Mouse (Mus musculus): Measurements from ENCODE around the gene Adgra3.

Gene Adgra3

DNA sequence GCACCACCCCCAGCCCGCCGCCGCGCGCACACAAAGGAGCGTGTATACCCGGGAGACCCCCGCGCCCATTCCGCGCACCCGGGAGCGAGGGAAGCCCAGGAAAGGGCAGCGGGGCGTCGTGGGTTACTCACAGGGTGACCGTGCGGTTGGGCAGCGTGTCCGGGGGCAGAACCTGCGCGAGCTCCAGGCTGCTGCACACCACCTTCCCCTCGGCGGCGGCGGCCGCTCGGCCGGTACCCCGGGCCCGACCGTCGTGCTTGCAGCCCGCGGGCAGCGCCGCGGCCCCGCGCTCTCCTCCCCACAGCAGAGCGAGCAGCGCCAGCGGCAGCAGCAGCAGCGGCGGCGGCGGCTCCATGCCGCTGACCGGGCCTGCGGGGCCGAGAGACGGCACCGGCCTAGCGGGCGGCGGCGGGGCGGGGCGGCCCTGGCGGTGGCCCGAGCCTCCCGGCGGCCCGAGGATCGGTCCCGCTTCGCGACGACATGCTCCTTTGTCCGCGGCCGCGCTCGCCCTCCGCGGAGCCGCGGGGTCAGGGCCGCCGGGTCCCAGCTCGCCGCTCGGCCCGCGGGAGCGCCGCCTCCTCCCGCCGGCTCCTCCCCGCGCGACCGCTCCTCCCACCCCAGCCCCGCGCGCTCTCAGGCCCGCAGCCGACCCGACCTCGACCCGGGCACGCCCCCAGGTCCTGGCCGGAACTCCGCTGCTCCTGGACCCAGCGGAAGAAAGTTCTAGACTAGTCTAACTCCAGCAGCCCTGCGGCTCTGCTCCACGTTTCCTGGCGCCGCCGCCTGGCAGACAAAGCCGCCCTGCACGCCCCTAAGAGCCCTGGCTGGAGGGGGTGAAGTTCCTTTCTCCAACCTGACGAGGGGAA, at the start of gene Adgra3:
TSS of gene Adgra3 (minus strand) at position 586 of the 866 bp plus-strand sequence.
- peak; percentile 32 to 55 for DNase-seq (ENCODE audit: low spot score in 2 of 2)

DNA sequence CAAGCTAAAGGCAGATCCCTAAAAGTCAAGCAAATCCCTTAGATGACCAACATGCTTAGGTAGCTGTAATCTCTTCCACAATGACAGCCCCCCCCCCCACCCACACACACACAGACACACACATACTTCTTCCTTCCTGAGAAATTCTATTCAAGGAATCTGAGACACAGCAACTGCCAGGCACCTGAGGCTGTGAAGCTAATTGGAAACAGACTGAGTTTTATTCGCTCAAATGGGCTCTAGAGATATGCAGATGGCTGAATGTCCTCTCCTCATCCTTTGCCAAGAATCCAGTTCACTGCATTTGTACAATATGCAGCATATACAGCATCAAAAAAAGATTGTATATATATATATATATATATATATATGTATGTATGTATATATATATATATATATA, 24.6 kb upstream of the Adgra3 start:
- DNase-seq (ENCODE audit: low spot score in 2 of 2) = no peak

DNA sequence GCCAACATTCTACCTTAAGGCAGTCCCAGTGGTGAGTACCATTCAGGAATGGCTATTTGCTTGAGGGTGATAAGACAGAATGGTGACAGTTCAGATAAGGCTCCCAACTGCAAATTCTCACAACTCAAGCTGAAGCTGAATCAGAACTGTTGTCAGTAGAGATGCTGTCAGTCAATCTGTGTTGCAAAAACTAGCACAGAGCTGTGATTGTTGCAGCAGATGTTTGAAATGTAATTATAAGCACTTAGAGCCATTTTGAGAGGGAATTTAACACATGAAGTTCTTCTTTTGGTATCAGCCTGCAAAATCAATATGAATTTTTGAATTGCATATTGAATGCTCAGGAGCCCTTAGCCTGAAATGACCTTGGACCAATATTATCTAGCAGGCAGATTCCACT, 15.4 kb upstream of the Adgra3 start:
- DNase-seq (ENCODE audit: low spot score in 2 of 2) = no peak

GRCm38 (mm10) chr5:50064236-50064635, 5.4 kb upstream of the Adgra3 start:
- DNase-seq (ENCODE audit: low spot score in 2 of 2) = no peak

DNA sequence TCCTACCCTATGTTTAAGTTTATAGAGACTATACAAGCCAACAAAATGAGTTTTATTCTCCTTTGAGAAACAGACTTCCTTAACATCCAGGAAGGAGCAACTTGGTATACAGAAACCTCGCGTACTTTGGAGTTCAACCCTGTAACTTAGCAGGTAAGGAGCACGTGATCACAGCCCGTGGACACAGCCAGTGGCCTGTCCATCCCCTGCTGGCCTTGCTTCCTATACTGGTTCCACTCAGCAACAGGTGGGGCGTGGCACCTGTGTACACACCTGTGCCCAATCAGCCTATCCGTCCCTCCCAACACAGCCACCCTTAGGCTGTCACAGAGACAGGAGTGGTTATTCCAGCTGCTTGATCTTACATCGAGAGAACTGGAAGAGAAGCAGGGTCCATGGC, 780 bp upstream of the Adgra3 start:
- DNase-seq (ENCODE audit: low spot score in 2 of 2) = no peak

DNA sequence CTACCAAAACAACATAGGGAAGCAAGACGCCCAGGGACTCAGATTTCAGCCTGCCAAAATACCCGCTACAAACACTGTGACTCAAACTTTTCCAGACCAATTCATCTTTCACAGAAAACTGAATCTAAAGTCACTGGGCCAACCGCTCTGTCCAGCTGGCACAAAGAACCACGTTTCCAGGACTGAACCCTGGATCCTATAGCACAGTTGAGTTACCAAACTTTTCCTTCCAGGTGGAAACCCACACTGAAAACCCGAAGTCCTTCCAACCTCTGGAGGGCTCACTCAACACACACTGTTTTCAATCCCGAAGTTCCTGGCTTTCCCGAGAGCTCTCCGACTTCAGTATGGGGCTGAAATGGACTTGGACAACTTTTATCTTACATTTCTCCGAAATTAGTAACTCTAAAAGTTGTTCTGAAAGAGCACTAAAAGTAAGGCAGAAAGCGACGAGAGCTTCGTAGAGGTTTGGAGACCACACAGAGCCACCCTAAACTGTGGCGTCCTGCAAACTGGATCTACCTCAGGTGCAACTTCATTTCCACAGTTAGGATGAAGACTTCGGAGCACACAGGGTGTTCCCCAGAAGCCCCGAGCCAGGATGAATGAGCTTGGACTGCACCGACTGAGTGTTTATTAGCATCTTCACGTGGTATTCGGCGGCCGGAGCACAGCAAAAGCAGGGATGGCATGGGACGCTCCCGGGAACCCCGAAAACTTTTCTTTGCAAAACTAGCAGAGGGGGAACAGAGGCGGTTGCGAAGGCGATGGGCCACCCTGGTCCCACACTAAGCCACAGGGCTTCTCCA, 990 bp downstream of the Adgra3 start:
- DNase-seq (ENCODE audit: low spot score in 2 of 2) = no peak

GRCm38 (mm10) chr5:50052456-50052855, 6.3 kb downstream of the Adgra3 start:
- DNase-seq (ENCODE audit: low spot score in 2 of 2) = no peak

- DNase-seq (ENCODE audit: low spot score in 2 of 2) = no peak
These were observed 8.0 kb downstream of the Adgra3 start for GRCm38 (mm10) chr5:50050668-50051425.

- DNase-seq (ENCODE audit: low spot score in 2 of 2) = no peak
These were observed 8.8 kb downstream of the Adgra3 start for GRCm38 (mm10) chr5:50050037-50050436.

GRCm38 (mm10) chr5:50049506-50049905, 9.3 kb downstream of the Adgra3 start:
- DNase-seq (ENCODE audit: low spot score in 2 of 2) = no peak

- DNase-seq (ENCODE audit: low spot score in 2 of 2) = no peak
These were observed 9.8 kb downstream of the Adgra3 start for GRCm38 (mm10) chr5:50048960-50049359.

GRCm38 (mm10) chr5:50048271-50048851, 10.4 kb downstream of the Adgra3 start:
- DNase-seq (ENCODE audit: low spot score in 2 of 2) = no peak

GRCm38 (mm10) chr5:50045180-50045579, 13.6 kb downstream of the Adgra3 start:
- DNase-seq (ENCODE audit: low spot score in 2 of 2) = no peak

- DNase-seq (ENCODE audit: low spot score in 2 of 2) = no peak
These were observed 15.1 kb downstream of the Adgra3 start for GRCm38 (mm10) chr5:50043677-50044076.

DNA sequence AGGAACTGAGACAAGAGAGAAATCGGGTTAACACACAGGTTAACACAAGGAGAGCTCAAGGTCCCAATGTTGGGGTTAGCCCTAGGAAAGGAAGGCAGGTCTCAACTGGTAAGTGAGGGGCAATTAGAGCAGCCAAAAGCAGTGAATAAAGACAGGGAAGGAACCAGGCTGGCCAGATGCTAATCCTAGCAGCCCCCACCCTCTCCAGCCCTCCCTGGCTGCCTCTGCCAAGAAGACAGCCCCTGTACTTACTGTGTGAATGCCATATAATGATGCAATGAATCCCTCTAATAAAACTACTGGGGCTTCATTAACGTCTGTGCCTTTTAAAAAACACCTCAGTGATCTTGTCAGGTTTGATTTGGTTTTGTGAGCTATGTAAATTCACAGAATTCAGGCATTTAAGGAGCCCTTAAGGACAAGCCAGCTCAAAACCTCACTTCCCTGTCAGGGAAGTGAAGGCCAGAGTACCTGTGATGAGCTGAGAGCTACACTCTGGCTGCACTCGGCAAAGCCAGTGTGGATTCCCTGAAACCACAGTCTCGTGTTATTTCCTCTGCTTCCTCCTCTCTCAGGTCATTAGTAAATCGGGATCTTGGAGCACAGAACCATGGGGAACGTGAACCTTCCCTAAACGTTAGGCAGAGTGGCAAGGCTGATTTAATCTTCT, 16.4 kb downstream of the Adgra3 start:
- no peak for DNase-seq (ENCODE audit: low spot score in 2 of 2)

DNA sequence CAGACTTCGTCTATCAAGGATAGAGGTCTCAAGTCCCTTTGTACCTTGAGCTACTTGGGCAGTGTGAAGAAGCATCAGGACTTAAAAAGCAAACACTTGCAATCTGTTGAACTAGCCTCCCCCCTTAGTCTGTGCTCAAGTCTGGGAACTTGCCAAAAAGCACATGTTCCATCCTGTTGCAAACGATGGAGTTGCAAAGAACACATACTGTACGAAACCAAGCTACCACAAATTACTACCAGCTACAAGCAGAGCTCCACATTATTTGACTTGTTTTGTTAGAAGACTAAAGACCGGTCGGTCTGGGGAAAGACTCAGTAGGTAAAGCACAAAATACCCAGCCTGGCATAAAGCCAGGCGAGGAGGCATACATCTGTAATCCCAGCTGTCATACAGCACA, 19.3 kb downstream of the Adgra3 start:
- no peak for DNase-seq (ENCODE audit: low spot score in 2 of 2)

- no peak for DNase-seq (ENCODE audit: low spot score in 2 of 2)
These were observed 21.1 kb downstream of the Adgra3 start for GRCm38 (mm10) chr5:50037666-50038065.

DNA sequence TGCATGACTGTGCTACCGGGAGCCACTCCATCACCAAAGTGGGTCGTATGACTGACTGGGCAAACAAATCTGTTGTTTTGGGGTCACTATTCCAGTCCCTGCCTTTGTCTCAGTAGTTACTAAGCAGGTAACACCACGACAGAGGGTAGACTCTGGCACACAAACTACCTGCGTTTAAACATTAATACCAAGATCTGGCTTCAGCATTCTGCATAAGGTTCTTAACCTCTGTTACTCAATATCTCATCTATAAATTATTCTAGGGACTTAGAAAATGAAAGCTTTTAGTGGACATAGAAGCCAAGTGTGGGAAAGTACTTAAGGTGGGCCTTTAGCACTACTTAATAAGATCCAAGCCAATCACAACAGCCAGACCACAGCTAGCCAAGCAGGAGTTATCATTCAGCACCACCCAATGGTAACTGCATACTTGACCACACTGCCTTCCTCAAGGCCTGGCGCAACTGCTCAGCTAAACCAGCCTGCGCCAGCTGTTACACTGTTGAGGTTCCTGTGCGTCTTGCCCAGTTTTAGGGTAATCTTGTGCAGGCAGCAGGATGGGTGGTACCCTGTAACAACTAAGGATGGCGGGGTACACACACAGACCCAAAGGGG, 23.8 kb downstream of the Adgra3 start:
- no peak for DNase-seq (ENCODE audit: low spot score in 2 of 2)

DNA sequence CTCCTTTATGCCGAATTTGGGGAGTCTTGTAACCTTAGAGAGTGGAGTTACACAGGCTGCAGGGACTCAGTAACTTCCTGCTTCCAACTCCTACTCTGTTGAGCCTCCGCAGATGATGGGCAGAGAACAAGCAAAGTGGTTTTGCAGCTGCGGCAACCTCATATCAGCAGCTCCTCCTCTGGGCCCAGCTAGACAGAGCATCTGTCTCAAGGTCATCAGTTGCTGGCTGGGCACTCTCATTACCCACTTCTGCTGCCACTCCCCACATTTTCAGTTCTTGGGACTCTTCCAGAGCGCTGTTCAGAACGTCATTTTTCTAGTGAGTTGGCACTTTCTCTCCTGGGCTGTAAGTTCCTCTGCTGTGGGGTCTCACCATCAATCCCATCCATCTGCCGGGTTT, 24.6 kb downstream of the Adgra3 start:
- DNase-seq (ENCODE audit: low spot score in 2 of 2) = no peak

DNA sequence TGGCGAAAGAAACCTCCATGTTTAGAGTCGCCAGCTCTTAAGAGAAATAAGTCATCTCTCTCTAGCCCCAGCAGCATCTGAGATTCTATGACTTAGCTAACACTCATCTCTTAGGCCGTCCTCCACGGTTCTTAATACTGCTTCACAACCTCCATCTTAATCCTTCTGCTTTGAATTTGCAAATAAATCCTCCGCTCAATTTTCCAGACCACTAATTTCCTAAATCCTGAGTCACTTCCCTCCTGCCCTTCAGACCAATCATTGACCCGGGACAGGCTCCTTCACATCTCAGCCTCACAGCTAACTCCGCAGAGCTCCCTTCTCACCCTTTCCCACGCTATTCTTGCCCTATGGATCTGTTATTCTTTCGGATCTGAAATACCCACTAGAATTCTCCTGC, 25.1 kb downstream of the Adgra3 start:
- no peak for DNase-seq (ENCODE audit: low spot score in 2 of 2)

- no peak for DNase-seq (ENCODE audit: low spot score in 2 of 2)
These were observed 26.5 kb downstream of the Adgra3 start for GRCm38 (mm10) chr5:50032332-50032731.
